Comparison of ENCODE assay signal across 8 mouse cellular contexts in genomic region chr6:39592401-39593214, GRCm38 (mm10). TPM values are rescaled to one million over a fixed set of nuclear protein-coding genes. Genes with fewer than 3 reads are reported as not detected.
DNase-seq lines count a peak whose midpoint lies in the region; ATAC-seq and TF ChIP-seq lines count a peak whose summit lies in the region.

Gene Ndufb2, plus strand, starts transcription at chr6:39592574.

- no peaks in the 10 kb centered on the region for H3K27me3 ChIP-seq in megakaryocyte, embryonic 14.5 days (replicated peaks)

- DNase-seq in gastrocnemius, adult 8-10 months (ENCODE audit: low spot score in 2 of 2) = peak; percentile 89
- DNase-seq in hindlimb bud, embryonic 11.5 days (ENCODE audit: extremely low spot score, low read depth, low spot score) = peak; percentile 81
- DNase-seq in left cerebral cortex, adult 8-10 months (ENCODE audit: low spot score in 2 of 2) = peak; percentile 92 to 97
- peak; percentile 96 to 97 for DNase-seq in right cerebral cortex, postnatal 10 days (ENCODE audit: low spot score in 2 of 2)
- peak; percentile 90 for DNase-seq in urinary bladder, postnatal 25 days (ENCODE audit: low spot score)

- H3K4me3 ChIP-seq in cortical plate, adult 2 months (ENCODE audit: insufficient read depth, low read length) = peak within 1 kb of the TSS; percentile 96
- peak within 1 kb of the TSS; percentile 96 for H3K4me3 ChIP-seq in megakaryocyte, embryonic 14.5 days (replicated peaks)

- H3K4me1 ChIP-seq in cortical plate, adult 2 months (ENCODE audit: control insufficient read depth, insufficient read depth, low read length) = no peaks in the 10 kb centered on the region; the same call in 1 of the 2 replicates
- peaks cover 33% of the 10 kb centered on the region for H3K4me1 ChIP-seq in megakaryocyte, embryonic 14.5 days

- peaks cover 54% of the 10 kb centered on the region for H3K36me3 ChIP-seq in megakaryocyte, embryonic 14.5 days (replicated peaks; ENCODE audit: low read length)

- peak; percentile 95 for TF ChIP-seq POLR2A in cortical plate, adult 2 months (IDR thresholded peaks at IDR 0.05; ENCODE audit: extremely low read depth, insufficient read depth, low read length)

- peak within 1 kb of the TSS; percentile 97 for H3K27ac ChIP-seq in cortical plate, adult 2 months (ENCODE audit: insufficient read depth, low read length)

- ATAC-seq in activated CD4-positive, CD25-positive, alpha-beta regulatory T cell, adult 4 months = peak; percentile 99

- no peak for TF ChIP-seq CTCF in cortical plate, adult 2 months (IDR thresholded peaks at IDR 0.05; ENCODE audit: extremely low read depth, insufficient read depth, low read length)

- H3K9me3 ChIP-seq in megakaryocyte, embryonic 14.5 days = no peaks in the 10 kb centered on the region

RNA-seq across cellular contexts. Expression of gene Ndufb2, which starts in this region (rescaled TPM):
- 10 to 100 TPM; 91.9 to 92.5 TPM for polyA plus RNA-seq in activated CD4-positive, CD25-positive, alpha-beta regulatory T cell, adult 4 months (2017; shearing (Covaris generic))
- polyA plus RNA-seq in cortical plate, adult 2 months (2012; rRNA removed) = 239 and 266 TPM in 2 replicates
- 100 to 1,000 TPM; 404 to 454 (median 441) TPM for total RNA-seq in gastrocnemius, adult 8-10 months (2022)
- total RNA-seq in left cerebral cortex, adult 8-10 months (2022) = 100 to 1,000 TPM; 148 to 171 (median 155) TPM
- 143 and 223 TPM in 2 replicates for polyA plus RNA-seq in megakaryocyte, embryonic 14.5 days (2012; ENCODE audit: insufficient read depth, low replicate concordance)

Comparison
In these comparisons a context has a peak if more than half of its experiments do, and no peak if none do; other contexts are left out.
1. Peak in every context shown above with its lines: DNase-seq, ATAC-seq, H3K4me3 ChIP-seq and H3K27ac ChIP-seq.